In genomic region chr11:76253145-76253917, GRCm38 (mm10) we compare ENCODE assay signal across 9 mouse cellular contexts. TPM values are rescaled to one million over a fixed set of nuclear protein-coding genes. Genes with fewer than 3 reads are reported as not detected.
A peak's percentile ranks its signal among the peaks of the same experiment; 100 is the strongest.
DNase-seq lines count a peak whose midpoint lies in the region; ATAC-seq and TF ChIP-seq lines count a peak whose summit lies in the region.
"Had no signal": no experiment of that assay in that cellular context is flagged by ENCODE, and none has a peak within 500 bp of the region (broad histone marks: within the 10 kb centered on the region; RNA-seq: fewer than 3 reads in every experiment).

No protein-coding gene starts in this region.

- 20% methylated on average over 5 of the region's 5 CpGs for WGBS in cerebellum, adult 2 months
- WGBS in forebrain, postnatal 0 days, result 51% methylated on average over 5 of the region's 5 CpGs
- WGBS in hindbrain, embryonic 11.5 days, result 51% methylated on average over 5 of the region's 5 CpGs

- H3K36me3 ChIP-seq in G1E (replicated peaks), result peaks cover 74% of the 10 kb centered on the region
- H3K36me3 ChIP-seq in forebrain, postnatal 0 days (ENCODE audit: insufficient read depth), result peaks cover 30% of the 10 kb centered on the region
- no peaks in the 10 kb centered on the region for H3K36me3 ChIP-seq in hindbrain, embryonic 11.5 days (ENCODE audit: control insufficient read depth, insufficient read depth, low read length)

- H3K9ac ChIP-seq in forebrain, postnatal 0 days, result no peak overlapping the region
- H3K9ac ChIP-seq in hindbrain, embryonic 11.5 days (ENCODE audit: low read depth, low read length), result 0 out of 2 replicates have a peak overlapping the region, but pooled peaks have one; percentile 23

- no peaks in the 10 kb centered on the region for H3K27me3 ChIP-seq in G1E (ENCODE audit: insufficient read depth, low read length)
- no peaks in the 10 kb centered on the region for H3K27me3 ChIP-seq in cerebellum, adult 2 months (ENCODE audit: control insufficient read depth, insufficient read depth, low read length)
- no peaks in the 10 kb centered on the region for H3K27me3 ChIP-seq in forebrain, postnatal 0 days (ENCODE audit: insufficient read depth, low read length)
- H3K27me3 ChIP-seq in hindbrain, embryonic 11.5 days (ENCODE audit: control insufficient read depth, insufficient read depth, low read length), result no peaks in the 10 kb centered on the region
- H3K27me3 ChIP-seq: limb, embryonic 12.5 days had no signal

- ATAC-seq in G1E (ENCODE audit: extremely low read depth, insufficient number of reproducible peaks, low FRiP score, poor library complexity, severe bottlenecking), result no peak
- ATAC-seq in forebrain, postnatal 0 days, result peak; percentile 91
- peak; percentile 66; the same call in 1 of the 2 replicates for ATAC-seq in hindbrain, embryonic 11.5 days (ENCODE audit: low FRiP score)

- no peak overlapping the region for H3K4me3 ChIP-seq in G1E (ENCODE audit: low read depth, low read length)
- H3K4me3 ChIP-seq in cerebellum, adult 2 months (replicated peaks; ENCODE audit: insufficient read depth, low read depth, low read length), result no peak overlapping the region
- H3K4me3 ChIP-seq in forebrain, postnatal 0 days (ENCODE audit: low read depth, low read length), result no peak overlapping the region
- H3K4me3 ChIP-seq in hindbrain, embryonic 11.5 days (ENCODE audit: low read depth, low read length), result no peak overlapping the region
- H3K4me3 ChIP-seq: limb, embryonic 12.5 days had no signal

- DNase-seq in G1E (ENCODE audit: low spot score), result peak; percentile 39
- peak; percentile 86 to 92 for DNase-seq in cerebellum, adult 2 months
- peak; percentile 93 for DNase-seq in forebrain, postnatal 0 days
- DNase-seq in hindbrain, embryonic 11.5 days (ENCODE audit: low spot score), result peak; percentile 91
- DNase-seq in layer of hippocampus, adult 9-10 months (ENCODE audit: low spot score), result peak; percentile 81
- DNase-seq in lung, postnatal 10 days, result peak; percentile 93
- DNase-seq in ovary, postnatal 36 days (ENCODE audit: low spot score), result peak; percentile 85
- peak; percentile 82 for DNase-seq in thymus, postnatal 14 days

- no peak overlapping the region for H3K27ac ChIP-seq in cerebellum, adult 2 months (ENCODE audit: insufficient read depth, low read length)
- H3K27ac ChIP-seq in forebrain, postnatal 0 days (ENCODE audit: low read depth, low read length), result no peak overlapping the region
- H3K27ac ChIP-seq in hindbrain, embryonic 11.5 days (ENCODE audit: low read depth, low read length), result 0 out of 2 replicates have a peak overlapping the region, but pooled peaks have one; percentile 10
- H3K27ac ChIP-seq: limb, embryonic 12.5 days had no signal

- TF ChIP-seq POLR2A in cerebellum, adult 2 months (IDR thresholded peaks at IDR 0.05; ENCODE audit: borderline replicate concordance, insufficient read depth, low read length), result no peak

- H3K4me1 ChIP-seq in G1E (ENCODE audit: insufficient read depth, low read depth, low read length), result no peaks in the 10 kb centered on the region
- H3K4me1 ChIP-seq in cerebellum, adult 2 months (ENCODE audit: control insufficient read depth, insufficient read depth, low read length), result peaks cover 53% of the 10 kb centered on the region
- no peaks in the 10 kb centered on the region for H3K4me1 ChIP-seq in forebrain, postnatal 0 days (ENCODE audit: insufficient read depth)
- no peaks in the 10 kb centered on the region; the same call in 1 of the 2 replicates for H3K4me1 ChIP-seq in hindbrain, embryonic 11.5 days (replicated peaks; ENCODE audit: control insufficient read depth, insufficient read depth, low read length)

- H3K9me3 ChIP-seq in G1E (replicated peaks), result no peaks in the 10 kb centered on the region
- no peaks in the 10 kb centered on the region for H3K9me3 ChIP-seq in forebrain, postnatal 0 days (ENCODE audit: low read length)
- H3K9me3 ChIP-seq in hindbrain, embryonic 11.5 days (ENCODE audit: control insufficient read depth, low read length), result no peaks in the 10 kb centered on the region
- H3K9me3 ChIP-seq: limb, embryonic 12.5 days had no signal

- peak; percentile 55 for TF ChIP-seq CTCF in G1E (IDR thresholded peaks at IDR 0.05; ENCODE audit: low read depth, low read length)
- peak; percentile 93 for TF ChIP-seq CTCF in cerebellum, adult 2 months (IDR thresholded peaks at IDR 0.05; ENCODE audit: borderline replicate concordance, insufficient read depth, low read depth, low read length)
- peak; percentile 96 for TF ChIP-seq CTCF in forebrain, postnatal 0 days (IDR thresholded peaks at IDR 0.05; ENCODE audit: low read depth)

- H3K4me2 ChIP-seq in forebrain, postnatal 0 days (ENCODE audit: low read depth), result no peak overlapping the region
- H3K4me2 ChIP-seq in hindbrain, embryonic 11.5 days (replicated peaks; ENCODE audit: low read depth, low read length), result no peak overlapping the region
- H3K4me2 ChIP-seq: limb, embryonic 12.5 days had no signal

RNA-seq across cellular contexts. Expression of gene Glod4, which starts 9.8 kb away (rescaled TPM):
- total RNA-seq in G1E (2014; fragmentation: Nextera tagmentation) (61.4 and 62.4 TPM in 2 replicates), G1E (2017) (155 and 168 TPM in 2 replicates)
- polyA plus RNA-seq in G1E (2012), result 5.6 and 5.8 TPM in 2 replicates
- 39.3 and 44.9 TPM in 2 replicates for polyA plus RNA-seq in cerebellum, adult 2 months (2012; rRNA removed)
- 79.7 and 90.6 TPM in 2 replicates for total RNA-seq in forebrain, postnatal 0 days (2014; rRNA removed)
- polyA plus RNA-seq in forebrain, postnatal 0 days (2015; fragmentation: Nextera tagmentation; extraction: Ambion mirVana), result 110 and 126 TPM in 2 replicates
- polyA plus RNA-seq in hindbrain, embryonic 11.5 days (2014; fragmentation: Nextera tagmentation; extraction: Ambion mirVana), result 132 and 140 TPM in 2 replicates

RNA-seq across cellular contexts. Expression of gene Mrm3, which starts 9.8 kb away (rescaled TPM):
- total RNA-seq in G1E (2014; fragmentation: Nextera tagmentation) (10.7 and 10.8 TPM in 2 replicates), G1E (2017) (17.5 and 22.7 TPM in 2 replicates)
- polyA plus RNA-seq in G1E (2012), result 13.3 and 13.5 TPM in 2 replicates
- 19.9 and 21.3 TPM in 2 replicates for polyA plus RNA-seq in cerebellum, adult 2 months (2012; rRNA removed)
- total RNA-seq in forebrain, postnatal 0 days (2014; rRNA removed), result 15.1 and 18.2 TPM in 2 replicates
- 20.8 and 22.2 TPM in 2 replicates for polyA plus RNA-seq in forebrain, postnatal 0 days (2015; fragmentation: Nextera tagmentation; extraction: Ambion mirVana)
- 21.9 and 22.4 TPM in 2 replicates for polyA plus RNA-seq in hindbrain, embryonic 11.5 days (2014; fragmentation: Nextera tagmentation; extraction: Ambion mirVana)

RNA-seq across cellular contexts. Expression of gene Gemin4, which starts 35.9 kb away (rescaled TPM):
- total RNA-seq in G1E (2014; fragmentation: Nextera tagmentation) (21.9 and 26.4 TPM in 2 replicates), G1E (2017) (19.1 and 20.7 TPM in 2 replicates)
- 4.2 and 4.7 TPM in 2 replicates for polyA plus RNA-seq in G1E (2012)
- polyA plus RNA-seq in cerebellum, adult 2 months (2012; rRNA removed), result 7.9 and 8.5 TPM in 2 replicates
- total RNA-seq in forebrain, postnatal 0 days (2014; rRNA removed), result 11.5 and 12.2 TPM in 2 replicates
- 6.9 and 8.7 TPM in 2 replicates for polyA plus RNA-seq in forebrain, postnatal 0 days (2015; fragmentation: Nextera tagmentation; extraction: Ambion mirVana)
- 31.4 and 36.8 TPM in 2 replicates for polyA plus RNA-seq in hindbrain, embryonic 11.5 days (2014; fragmentation: Nextera tagmentation; extraction: Ambion mirVana)

RNA-seq across cellular contexts. Expression of gene Dbil5, which starts 35.9 kb away (rescaled TPM):
- total RNA-seq in G1E (2014; fragmentation: Nextera tagmentation) (not detected in 2 replicates), G1E (2017) (2.0 and 3.4 TPM in 2 replicates)
- 0.16 and 0.25 TPM in 2 replicates for polyA plus RNA-seq in G1E (2012)
- polyA plus RNA-seq in cerebellum, adult 2 months (2012; rRNA removed), result 1.2 and 1.4 TPM in 2 replicates
- total RNA-seq in forebrain, postnatal 0 days (2014; rRNA removed), result 0.43 TPM in 1 of 2 replicates, not detected in the other
- polyA plus RNA-seq in forebrain, postnatal 0 days (2015; fragmentation: Nextera tagmentation; extraction: Ambion mirVana), result 0.89 and 1.2 TPM in 2 replicates
- 0.66 TPM in 1 of 2 replicates, not detected in the other for polyA plus RNA-seq in hindbrain, embryonic 11.5 days (2014; fragmentation: Nextera tagmentation; extraction: Ambion mirVana)

Comparison
In these comparisons a context has a peak if more than half of its experiments do, and no peak if none do; other contexts are left out.
1. DNase-seq: peak in every context shown above with its lines; median percentile 93 in forebrain, postnatal 0 days; 93 in lung, postnatal 10 days; 91 in hindbrain, embryonic 11.5 days; 89 in cerebellum, adult 2 months; 85 in ovary, postnatal 36 days; 82 in thymus, postnatal 14 days; 81 in layer of hippocampus, adult 9-10 months; 39 in G1E.